Mouse (Mus musculus) neural tube, embryonic 11.5 days (tissue): Measurements from ENCODE around the gene Hsph1. TPM values are rescaled to one million over a fixed set of nuclear protein-coding genes. Genes with fewer than 3 reads are reported as not detected.

Source experiments
- ATAC-seq: fragments of 200-750 bp; cut with Nextera tagmentation; 2 replicates; pipeline ENCODE4 v1.8.0; 2017; ENCODE audit warnings: moderate number of reproducible peaks, mild to moderate bottlenecking, moderate TSS enrichment, moderate library complexity; ENCODE audit not compliant: insufficient read depth, low FRiP score, low TSS enrichment
- DNase-seq: peaks from one replicate; pipeline ENCODE4 v3.0.0-alpha.2; 2015; ENCODE audit warnings: low spot score
- H3K27ac ChIP-seq: fragments of 300-500 bp; sonication (generic); 2 replicates; pipeline ENCODE4 v1.5.1; 2014; ENCODE audit warnings: low read depth, mild to moderate bottlenecking, low read length
- H3K27me3 ChIP-seq: fragments of 300-500 bp; sonication (generic); 2 replicates; pipeline ENCODE4 v1.6.1; 2014; ENCODE audit warnings: mild to moderate bottlenecking, low read length, mixed read lengths; ENCODE audit not compliant: control insufficient read depth, insufficient read depth
- H3K36me3 ChIP-seq: fragments of 300-500 bp; sonication (generic); 2 replicates; pipeline ENCODE4 v1.6.1; 2014; ENCODE audit warnings: mild to moderate bottlenecking, low read length, moderate library complexity, mixed read lengths; ENCODE audit not compliant: control insufficient read depth, insufficient read depth
- H3K4me1 ChIP-seq: fragments of 300-500 bp; sonication (generic); 2 replicates; pipeline ENCODE4 v1.6.1; 2014; ENCODE audit warnings: low read length, mixed read lengths; ENCODE audit not compliant: control insufficient read depth, insufficient read depth
- H3K4me2 ChIP-seq: fragments of 300-500 bp; sonication (generic); 2 replicates; pipeline ENCODE4 v1.6.1; 2014; ENCODE audit warnings: low read depth, mild to moderate bottlenecking, moderate library complexity
- H3K4me3 ChIP-seq: fragments of 300-500 bp; sonication (generic); 2 replicates; pipeline ENCODE4 v1.5.1; 2014; ENCODE audit warnings: low read depth, low read length
- H3K9ac ChIP-seq: fragments of 300-500 bp; sonication (generic); 2 replicates; pipeline ENCODE4 v1.6.1; 2014; ENCODE audit warnings: mild to moderate bottlenecking, low read length
- H3K9me3 ChIP-seq: fragments of 300-500 bp; sonication (generic); 2 replicates; pipeline ENCODE4 v1.6.1; 2016; ENCODE audit warnings: low read length; ENCODE audit not compliant: control insufficient read depth
- WGBS: fragments of 180-500 bp; shearing (Covaris S2); extraction: QIAGEN DNeasy Blood & Tissue Kit; methylation state at CpG from one replicate; pipeline ENCODE4 v1.1.7; 2014; 5-methylcytosine and 5-hydroxymethylcytosine counted together
- polyA plus RNA-seq: library from polyadenylated mRNA; unstranded; fragments of >200 nt; fragmentation: Nextera tagmentation; extraction: Ambion mirVana; gene quantifications from 2 replicates; pipeline ENCODE4 v1.2.1, GENCODE M21; 2014

Hsph1 gene
- polyA plus RNA-seq, 1 experiment from 2014 or later, result 139 TPM

- H3K27me3 ChIP-seq, result no peaks in the 10 kb centered on the region
- no peak for ATAC-seq
- no peak overlapping the region for H3K4me3 ChIP-seq
- H3K4me1 ChIP-seq, result no peaks in the 10 kb centered on the region
- no peak for DNase-seq
- no peaks in the 10 kb centered on the region for H3K9me3 ChIP-seq
- H3K36me3 ChIP-seq, result no peaks in the 10 kb centered on the region
- no peak overlapping the region for H3K27ac ChIP-seq
- H3K9ac ChIP-seq, result no peak overlapping the region
- WGBS, result 69% methylated on average over 4 of the region's 4 CpGs
- H3K4me2 ChIP-seq, result no peak overlapping the region
Measured at GRCm38 (mm10) chr5:149648196-149648595, 12.0 kb upstream of the Hsph1 start.

- Histone ChIP-seq H3K27ac (no peak overlapping the region), H3K4me3 (no peak overlapping the region), H3K9ac (no peak overlapping the region), H3K4me2 (no peak overlapping the region), H3K9me3 (no peaks in the 10 kb centered on the region), H3K36me3 (no peaks in the 10 kb centered on the region), H3K4me1 (no peaks in the 10 kb centered on the region), H3K27me3 (no peaks in the 10 kb centered on the region)
- no peak for ATAC-seq
- WGBS, result 72% methylated on average over 8 of the region's 8 CpGs
- DNase-seq, result no peak
Measured at GRCm38 (mm10) chr5:149647367-149648115, 11.4 kb upstream of the Hsph1 start.

DNA sequence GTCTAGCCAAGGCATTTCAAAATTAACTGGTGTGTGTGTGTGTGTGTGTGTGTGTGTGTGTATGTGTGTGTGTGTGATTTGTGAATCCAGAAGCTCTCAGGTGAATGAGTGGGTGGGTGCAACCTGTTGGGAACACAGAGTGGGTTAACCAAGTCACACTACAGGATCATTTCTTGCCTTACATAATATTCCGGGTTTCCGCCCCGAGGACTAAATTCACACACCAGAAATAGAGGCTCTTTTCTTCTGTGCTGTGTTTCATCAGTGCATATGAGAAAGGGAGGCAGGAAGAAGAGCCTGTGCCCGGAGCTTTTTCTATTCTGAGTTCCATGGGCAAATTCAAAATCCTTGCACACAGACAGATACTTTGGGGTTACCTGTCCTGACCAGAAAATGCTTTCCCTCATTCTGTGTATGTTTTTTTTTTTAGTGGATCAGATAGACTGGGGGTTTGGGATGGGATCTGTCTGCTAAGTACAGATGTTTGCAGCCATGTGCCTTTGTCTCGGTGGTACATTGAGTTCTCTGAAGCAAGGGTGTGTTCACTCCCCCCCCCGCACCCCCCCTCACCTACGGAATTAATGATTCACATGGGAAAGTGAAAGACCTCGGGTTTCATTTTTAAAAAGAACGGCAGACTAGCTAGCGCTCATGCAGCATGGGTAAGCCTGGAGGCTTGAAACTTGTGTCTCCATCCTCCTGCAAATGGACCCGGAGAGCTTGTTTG lies 6.8 kb upstream of the Hsph1 start:
- Histone ChIP-seq H3K9ac (no peak overlapping the region), H3K4me3 (no peak overlapping the region), H3K4me1 (no peaks in the 10 kb centered on the region), H3K9me3 (no peaks in the 10 kb centered on the region), H3K36me3 (no peaks in the 10 kb centered on the region), H3K27ac (no peak overlapping the region), H3K4me2 (no peak overlapping the region), H3K27me3 (no peaks in the 10 kb centered on the region)
- ATAC-seq, result no peak
- no peak for DNase-seq
- 87% methylated on average over 11 of the region's 11 CpGs for WGBS

DNA sequence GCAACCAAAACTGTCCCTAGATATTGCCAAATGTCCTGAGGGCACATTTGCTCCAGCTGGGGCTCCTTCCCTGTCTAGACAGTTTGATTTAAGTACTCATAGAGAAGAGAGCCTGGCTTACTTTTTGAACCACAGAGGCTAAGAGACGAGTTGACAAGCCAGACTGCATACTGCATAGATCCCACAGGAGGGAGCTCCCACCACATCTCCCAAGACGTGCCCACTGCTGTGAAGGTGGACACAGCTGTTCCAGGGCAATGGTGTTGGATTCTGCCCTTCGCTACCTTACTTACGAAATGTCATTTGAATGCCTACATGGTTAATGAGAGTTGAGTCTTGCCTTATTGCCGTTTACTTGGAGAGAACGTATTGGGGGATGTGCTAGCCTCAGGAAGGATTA lies 6.2 kb upstream of the Hsph1 start:
- Histone ChIP-seq H3K4me1 (no peaks in the 10 kb centered on the region), H3K27ac (no peak overlapping the region), H3K4me3 (no peak overlapping the region), H3K27me3 (no peaks in the 10 kb centered on the region), H3K4me2 (no peak overlapping the region), H3K9me3 (no peaks in the 10 kb centered on the region), H3K36me3 (no peaks in the 10 kb centered on the region), H3K9ac (no peak overlapping the region)
- DNase-seq (no peak), ATAC-seq (no peak)
- WGBS, result 64% methylated on average over 6 of the region's 6 CpGs

GRCm38 (mm10) chr5:149641277-149641892 lies 5.2 kb upstream of the Hsph1 start:
- 88% methylated on average over 8 of the region's 8 CpGs for WGBS
- Histone ChIP-seq H3K4me1 (no peaks in the 10 kb centered on the region), H3K36me3 (no peaks in the 10 kb centered on the region), H3K9me3 (no peaks in the 10 kb centered on the region), H3K4me2 (no peak overlapping the region), H3K27ac (no peak overlapping the region), H3K4me3 (no peak overlapping the region), H3K9ac (no peak overlapping the region), H3K27me3 (no peaks in the 10 kb centered on the region)
- ATAC-seq (no peak), DNase-seq (no peak)

DNA sequence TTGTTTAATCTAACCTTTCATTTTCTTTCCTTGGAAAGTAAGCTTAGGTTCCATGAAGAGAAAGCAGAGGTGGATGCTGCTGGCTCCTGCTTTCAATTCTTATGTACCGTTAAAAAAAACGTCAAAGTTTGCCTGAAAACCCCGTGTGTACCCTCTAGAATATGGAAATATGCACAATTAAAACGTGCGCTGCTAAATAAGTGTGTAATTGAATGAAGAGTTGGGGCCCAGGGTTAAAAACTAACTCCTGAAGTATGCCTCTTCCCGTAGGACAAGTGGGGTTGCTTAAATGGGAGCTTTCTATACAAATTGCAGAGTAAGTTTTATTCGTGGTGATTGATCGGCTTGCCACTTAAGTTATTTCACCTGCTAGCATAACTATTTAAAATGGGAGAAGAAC lies 1.1 kb upstream of the Hsph1 start:
- Histone ChIP-seq H3K27me3 (no peaks in the 10 kb centered on the region), H3K27ac (no peak overlapping the region), H3K4me1 (peaks cover 11% of the 10 kb centered on the region), H3K36me3 (peaks cover 2% of the 10 kb centered on the region; the same call in 1 of the 2 replicates), H3K9ac (peak overlapping the region; percentile 44), H3K4me3 (no peak overlapping the region), H3K4me2 (peak overlapping the region; percentile 31), H3K9me3 (no peaks in the 10 kb centered on the region)
- WGBS, result 72% methylated on average over 8 of the region's 8 CpGs
- DNase-seq (no peak), ATAC-seq (no peak)

DNA sequence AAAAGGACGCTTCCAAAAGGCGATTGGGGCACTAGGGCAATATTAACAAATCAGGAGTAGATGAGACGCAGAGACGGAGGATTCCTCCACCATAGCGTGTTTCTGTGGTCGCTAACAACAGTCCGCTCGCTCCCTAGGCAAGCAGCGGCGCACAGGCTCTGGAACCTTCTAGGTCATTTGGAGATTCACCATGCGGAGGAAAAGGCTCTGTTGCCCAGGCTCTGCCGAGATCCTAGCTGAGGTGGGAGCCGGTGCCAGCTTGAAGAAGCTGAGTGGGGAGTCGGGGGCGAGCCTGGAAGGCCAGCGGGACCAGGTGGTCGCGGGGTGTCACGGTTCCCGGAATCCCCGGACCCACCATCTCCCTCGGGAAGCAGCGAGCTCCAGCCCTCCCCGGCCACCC lies 620 bp downstream of the Hsph1 start:
- Histone ChIP-seq H3K27ac (peak overlapping the region; percentile 78), H3K9me3 (no peaks in the 10 kb centered on the region), H3K4me3 (peak overlapping the region; percentile 70), H3K36me3 (peaks cover 3% of the 10 kb centered on the region), H3K9ac (peak overlapping the region; percentile 71), H3K4me1 (peaks cover 11% of the 10 kb centered on the region), H3K4me2 (peak overlapping the region; percentile 70), H3K27me3 (no peaks in the 10 kb centered on the region)
- ATAC-seq (no peak; the same call in 1 of the 2 replicates), DNase-seq (no peak)
- 2% methylated on average over 24 of the region's 24 CpGs for WGBS

DNA sequence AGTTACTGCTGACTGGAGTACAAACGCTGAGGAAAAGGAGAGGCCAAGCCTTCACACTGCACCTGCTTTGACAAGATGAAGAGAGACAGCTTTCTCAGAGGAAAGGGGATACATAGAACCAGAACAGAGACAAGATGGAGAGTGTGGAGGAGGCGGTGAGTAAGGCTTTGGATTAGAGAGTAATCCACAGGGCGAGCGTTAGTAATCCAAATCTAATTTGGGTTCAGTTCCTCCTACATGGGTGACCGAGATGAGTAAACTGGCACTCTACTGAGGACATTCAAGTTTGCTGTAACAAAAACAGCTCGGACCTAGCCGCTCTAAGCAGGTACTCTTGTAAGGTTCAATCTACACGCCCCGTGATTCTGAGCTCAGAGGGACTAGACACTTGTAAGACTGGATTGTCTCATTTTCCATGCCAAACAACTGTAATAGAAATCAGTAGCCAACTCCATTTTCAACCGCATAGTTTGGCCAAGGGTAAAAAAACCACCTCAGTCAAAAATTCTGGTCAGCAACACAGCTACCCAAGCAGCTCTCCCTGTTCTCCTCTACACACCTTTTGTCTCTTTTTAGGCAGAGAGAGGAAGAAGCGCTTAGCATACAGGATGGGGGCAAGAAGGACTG lies 1.7 kb downstream of the Hsph1 start:
- no peak for ATAC-seq
- peaks cover 7% of the 10 kb centered on the region for H3K36me3 ChIP-seq
- H3K27me3 ChIP-seq, result no peaks in the 10 kb centered on the region
- no peak for DNase-seq
- peak overlapping the region; percentile 70 for H3K4me2 ChIP-seq
- H3K4me3 ChIP-seq, result peak overlapping the region; percentile 70
- 78% methylated on average over 11 of the region's 11 CpGs for WGBS
- H3K4me1 ChIP-seq, result peaks cover 11% of the 10 kb centered on the region
- no peaks in the 10 kb centered on the region for H3K9me3 ChIP-seq
- no peak overlapping the region for H3K27ac ChIP-seq
- H3K9ac ChIP-seq, result peak overlapping the region; percentile 71
